Mouse (Mus musculus): ENCODE results near the gene Cfd.

Gene Cfd

DNA sequence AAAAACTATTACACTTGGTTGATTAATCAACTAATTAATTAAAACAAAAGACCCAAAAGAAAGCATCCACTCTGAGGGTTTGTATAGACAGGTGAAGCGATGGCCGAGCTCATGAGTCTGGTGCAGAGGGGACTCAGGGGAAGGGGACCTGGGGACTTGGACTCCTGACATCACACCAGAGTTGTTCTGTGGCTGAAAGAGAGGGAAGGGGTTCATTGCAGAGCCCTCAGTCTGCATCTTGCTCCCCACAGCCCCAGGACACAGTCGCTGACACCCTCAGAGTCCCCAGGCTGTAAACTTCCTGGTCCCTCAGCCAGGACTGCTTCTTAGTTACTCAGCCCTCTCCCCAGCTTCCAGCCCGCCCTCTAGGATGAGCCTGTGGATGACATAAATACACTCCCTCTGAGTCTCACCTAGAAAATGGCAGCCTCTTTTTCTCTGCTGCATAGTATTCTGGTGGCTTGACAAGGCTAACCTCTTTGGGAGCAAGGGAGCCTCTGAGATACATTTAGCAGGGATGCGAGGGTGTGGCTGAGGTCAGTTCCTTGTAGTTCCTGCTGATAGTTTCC, 27.0 kb downstream of the Cfd start:
- DNase-seq (ENCODE audit: low spot score): no peak

DNA sequence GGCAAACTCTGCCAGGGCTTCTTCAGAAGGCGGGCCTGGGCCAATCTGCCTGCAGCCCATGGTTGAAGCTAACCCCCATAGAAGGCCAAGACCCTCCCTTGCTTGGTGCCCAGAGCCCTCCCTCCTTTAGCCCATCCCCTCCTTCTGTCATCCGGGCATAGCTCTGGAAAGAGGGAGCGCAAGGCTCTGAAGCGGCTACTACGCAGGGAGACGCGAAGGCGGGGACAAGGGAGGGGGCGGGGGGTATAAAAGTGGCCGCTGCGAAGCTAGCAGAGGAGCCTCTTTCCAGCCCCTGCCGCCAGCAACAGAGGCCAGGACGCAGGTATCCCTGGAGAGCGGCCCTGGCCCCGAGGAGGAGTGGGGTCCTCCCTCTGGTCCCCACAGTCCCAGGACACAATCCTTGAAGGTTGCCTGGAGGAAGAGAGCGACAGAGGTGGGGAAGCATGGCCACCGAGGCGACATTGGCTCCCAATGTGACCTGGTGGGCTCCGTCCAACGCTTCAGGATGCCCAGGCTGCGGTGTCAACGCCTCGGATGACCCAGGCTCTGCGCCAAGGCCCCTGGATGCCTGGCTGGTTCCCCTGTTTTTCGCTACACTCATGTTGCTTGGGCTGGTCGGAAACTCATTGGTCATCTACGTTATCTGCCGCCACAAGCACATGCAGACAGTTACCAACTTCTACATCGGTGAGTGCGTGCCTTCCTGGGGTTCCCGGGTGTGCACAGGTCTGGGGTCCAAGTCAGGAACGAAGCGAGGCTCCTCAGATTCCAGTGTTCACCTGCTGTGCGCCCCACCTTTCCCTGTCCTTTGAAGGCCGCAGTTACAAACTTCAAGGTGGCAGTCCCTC, 27.8 kb downstream of the Cfd start:
- DNase-seq (ENCODE audit: low spot score): no peak

DNA sequence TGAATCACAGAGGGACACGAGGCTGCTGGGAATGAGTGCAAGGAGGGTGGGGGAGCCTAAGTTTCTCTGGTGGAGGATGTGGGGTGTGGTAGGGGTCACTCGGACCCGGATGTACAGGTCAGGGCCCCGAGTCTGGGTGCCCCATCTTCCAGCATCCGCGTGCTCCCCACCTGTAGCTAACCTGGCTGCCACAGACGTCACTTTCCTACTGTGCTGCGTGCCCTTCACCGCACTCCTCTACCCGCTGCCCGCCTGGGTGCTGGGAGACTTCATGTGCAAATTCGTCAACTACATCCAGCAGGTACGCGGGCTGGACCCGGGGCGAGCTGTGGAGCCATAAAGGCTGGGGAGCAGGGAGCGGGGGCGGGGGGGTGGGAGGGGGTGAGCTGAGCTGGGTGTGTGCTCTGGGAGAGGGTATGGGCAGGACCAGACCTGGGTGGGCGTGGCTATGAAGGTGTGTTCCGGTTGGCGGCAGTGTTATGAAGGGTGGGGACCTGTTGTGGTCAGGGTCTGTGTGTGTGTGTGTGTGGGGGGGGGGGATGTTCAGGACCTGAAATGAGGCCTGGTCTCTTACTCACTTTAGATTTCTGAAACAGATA, 28.7 kb downstream of the Cfd start:
- DNase-seq (ENCODE audit: low spot score): no peak

DNA sequence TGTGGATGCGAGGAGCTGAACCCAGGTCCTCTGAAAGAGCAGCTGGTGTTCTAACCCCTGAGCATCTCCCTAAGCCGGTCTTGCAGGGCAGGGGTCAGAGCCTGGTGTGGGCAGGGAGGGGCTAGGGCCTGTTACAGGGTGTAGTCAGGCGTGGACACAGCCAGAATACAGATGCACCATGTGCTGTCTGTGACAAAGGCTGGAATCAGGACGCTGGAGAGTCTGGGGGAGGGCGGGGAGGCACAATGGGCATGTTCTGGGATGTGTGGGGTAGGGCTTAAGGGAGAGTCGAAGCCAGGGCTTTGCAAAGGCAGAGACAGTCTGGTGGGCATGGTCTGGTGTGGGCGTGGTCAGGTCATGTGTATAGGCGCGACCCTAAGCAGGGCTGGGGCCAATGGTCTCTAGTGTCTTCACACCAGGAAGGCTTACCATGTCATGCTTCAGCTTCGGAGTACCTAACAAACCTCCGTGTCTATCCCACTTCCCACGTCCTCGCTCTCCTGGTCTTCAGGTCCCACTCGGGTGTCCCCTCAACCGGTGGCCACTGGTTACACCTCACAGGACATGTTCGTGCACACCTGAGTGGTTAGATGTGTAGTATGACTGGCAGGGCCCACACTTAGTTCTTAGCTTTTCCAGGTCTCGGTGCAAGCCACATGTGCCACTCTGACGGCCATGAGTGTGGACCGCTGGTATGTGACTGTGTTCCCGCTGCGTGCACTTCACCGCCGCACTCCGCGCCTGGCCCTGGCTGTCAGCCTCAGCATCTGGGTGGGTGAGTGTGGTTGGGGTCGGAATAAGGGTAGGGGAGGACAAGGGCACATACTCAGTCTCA, 29.6 kb downstream of the Cfd start:
- no peak for DNase-seq (ENCODE audit: low spot score)

DNA sequence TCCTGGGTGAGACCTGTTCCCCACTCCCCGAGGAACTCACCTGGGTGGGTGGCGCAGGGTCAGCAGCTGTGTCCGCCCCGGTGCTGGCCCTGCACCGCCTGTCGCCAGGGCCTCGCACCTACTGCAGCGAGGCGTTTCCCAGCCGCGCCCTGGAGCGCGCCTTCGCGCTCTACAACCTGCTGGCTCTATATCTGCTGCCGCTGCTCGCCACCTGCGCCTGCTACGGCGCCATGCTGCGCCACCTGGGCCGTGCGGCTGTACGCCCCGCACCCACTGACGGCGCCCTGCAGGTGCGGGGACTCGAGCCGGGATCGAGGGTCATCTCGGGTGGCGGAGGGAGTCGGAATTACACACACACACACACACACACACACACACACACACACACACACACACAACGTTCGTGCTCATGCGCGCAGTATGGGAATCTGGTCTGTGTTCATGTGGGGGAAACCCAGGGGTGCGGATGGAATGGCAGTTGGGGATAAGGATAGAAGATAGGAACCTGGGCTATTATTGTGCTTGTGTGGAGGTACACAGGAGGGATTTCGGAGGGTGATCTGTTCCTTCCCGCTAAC, 30.4 kb downstream of the Cfd start, which contains the start of gene R3hdm4:
Gene R3hdm4 (minus strand): TSS at position 251 of the 578 bp plus-strand sequence.
- no peak for DNase-seq (ENCODE audit: low spot score)

DNA sequence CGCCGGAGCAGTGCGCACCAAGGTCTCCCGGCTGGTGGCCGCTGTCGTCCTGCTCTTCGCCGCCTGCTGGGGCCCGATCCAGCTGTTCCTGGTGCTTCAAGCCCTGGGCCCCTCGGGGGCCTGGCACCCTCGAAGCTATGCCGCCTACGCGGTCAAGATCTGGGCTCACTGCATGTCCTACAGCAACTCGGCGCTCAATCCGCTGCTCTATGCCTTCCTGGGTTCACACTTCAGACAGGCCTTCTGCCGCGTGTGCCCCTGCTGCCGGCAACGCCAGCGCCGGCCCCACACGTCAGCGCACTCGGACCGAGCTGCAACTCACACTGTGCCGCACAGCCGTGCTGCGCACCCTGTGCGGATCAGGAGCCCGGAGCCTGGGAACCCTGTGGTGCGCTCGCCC, 30.9 kb downstream of the Cfd start:
- DNase-seq (ENCODE audit: low spot score): no peak

DNA sequence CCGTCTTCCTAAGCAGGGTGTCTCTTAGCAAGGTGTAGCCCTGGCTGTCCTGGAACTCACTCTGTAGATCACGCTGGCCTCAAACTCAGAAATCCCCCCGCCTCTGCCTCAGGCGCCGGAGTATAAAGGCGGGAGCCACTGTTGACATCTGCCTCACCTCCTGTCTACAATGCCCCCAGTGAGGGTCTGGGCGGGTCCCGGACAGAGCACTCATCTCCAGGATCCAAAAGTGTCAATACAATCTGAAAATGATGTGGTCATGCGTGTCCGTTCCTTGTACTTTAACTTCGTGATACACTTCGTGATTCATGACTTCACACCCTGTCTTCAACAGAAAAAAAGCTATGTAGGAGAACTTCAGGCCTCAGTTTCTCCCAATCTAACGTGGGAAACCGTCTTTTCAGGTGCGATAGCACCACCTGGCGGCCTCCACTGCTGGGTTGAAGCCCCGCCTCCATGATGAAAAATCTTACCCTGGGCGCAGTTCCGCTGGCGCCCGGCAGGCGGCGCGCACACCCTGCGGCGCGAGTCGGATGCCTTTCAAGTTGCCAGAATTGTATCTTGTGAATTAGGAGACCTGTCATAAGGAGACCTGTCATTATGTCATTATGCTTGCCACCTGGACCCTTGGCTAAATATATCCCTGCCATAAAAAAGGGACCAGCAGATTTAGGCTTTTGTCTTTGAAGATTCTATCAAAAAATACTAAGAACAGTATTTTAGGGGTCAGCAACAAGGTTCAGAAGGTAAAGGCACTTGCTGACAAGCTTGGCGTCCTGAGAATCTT, 34.5 kb downstream of the Cfd start:
- peak; percentile 91 for DNase-seq (ENCODE audit: low spot score)

DNA sequence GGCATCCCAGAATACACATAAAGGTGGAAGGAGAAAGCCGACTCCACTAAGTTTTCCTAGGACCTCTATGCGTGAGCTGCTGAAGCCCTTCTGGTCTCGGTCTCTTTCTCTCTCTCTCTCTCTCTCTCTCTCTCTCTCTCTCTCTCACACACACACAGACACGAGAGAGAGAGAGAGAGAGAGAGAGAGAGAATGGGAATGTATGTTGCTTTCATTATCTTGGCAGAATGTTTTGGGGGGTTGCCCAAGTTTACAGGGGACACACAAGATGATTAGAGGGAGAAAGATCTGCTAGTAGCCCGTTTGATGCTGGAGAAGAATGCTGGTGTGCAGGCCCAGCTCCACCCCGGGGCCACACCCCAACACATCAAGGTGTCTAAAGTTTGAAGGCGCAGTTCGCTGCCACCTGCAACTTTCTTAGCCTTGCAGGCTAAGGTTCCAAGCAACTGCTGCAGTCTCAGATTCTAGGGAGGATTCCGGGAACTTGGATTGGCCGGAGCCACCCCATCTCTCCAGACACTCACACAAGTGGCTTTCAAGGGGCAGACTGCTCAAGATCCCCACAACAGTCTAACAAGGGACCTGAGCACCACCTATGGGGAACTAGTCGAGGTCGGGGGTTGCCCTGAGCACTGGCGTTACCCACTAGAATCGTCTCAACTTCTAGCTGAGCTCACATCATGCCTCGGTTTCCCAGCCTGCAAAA, 35.3 kb downstream of the Cfd start:
- no peak for DNase-seq (ENCODE audit: low spot score)

DNA sequence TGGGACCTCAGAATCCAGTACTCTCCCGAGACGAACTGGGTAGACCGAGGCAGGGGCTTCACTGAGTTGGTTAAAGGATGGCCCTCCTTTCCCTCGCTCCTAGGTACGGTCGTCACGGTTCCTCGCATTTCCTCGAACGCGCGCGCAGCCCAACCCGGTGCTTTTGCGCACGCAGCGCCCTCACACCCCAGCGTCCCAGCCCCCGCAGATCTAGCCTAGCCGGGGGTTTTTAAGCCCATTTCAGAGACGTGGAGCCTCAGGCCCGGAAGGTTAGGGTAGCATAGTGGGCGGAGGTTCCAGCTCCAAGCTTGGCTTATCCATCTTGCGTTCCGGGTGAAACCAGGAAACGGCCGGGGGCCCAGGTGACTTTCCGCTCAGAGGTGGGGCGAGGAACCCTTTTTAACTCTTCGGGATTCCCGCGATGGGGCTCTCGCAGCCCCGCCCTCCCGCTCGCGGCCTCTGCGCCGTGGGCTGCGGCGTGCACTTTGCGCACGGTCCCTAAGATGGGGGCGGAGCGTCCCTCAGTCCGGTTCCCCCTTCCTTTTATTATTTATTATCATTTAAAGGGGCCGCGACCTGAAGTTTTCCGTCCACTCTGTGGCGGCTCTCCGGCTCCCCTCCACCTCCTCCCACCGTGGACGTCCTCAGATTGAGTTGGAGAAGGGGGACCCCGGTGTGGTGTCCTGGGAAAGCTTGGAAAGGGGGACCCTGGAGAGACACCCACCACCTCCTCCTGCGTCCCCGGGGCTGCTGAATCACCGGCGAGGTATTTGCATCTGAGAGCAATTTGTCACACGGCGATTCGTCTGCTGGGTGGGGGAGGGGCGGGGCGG, 36.1 kb downstream of the Cfd start, which contains the start of gene Arid3a:
Gene Arid3a (plus strand): TSS at position 553 of the 833 bp plus-strand sequence.
- peak; percentile 91 for DNase-seq (ENCODE audit: low spot score)

DNA sequence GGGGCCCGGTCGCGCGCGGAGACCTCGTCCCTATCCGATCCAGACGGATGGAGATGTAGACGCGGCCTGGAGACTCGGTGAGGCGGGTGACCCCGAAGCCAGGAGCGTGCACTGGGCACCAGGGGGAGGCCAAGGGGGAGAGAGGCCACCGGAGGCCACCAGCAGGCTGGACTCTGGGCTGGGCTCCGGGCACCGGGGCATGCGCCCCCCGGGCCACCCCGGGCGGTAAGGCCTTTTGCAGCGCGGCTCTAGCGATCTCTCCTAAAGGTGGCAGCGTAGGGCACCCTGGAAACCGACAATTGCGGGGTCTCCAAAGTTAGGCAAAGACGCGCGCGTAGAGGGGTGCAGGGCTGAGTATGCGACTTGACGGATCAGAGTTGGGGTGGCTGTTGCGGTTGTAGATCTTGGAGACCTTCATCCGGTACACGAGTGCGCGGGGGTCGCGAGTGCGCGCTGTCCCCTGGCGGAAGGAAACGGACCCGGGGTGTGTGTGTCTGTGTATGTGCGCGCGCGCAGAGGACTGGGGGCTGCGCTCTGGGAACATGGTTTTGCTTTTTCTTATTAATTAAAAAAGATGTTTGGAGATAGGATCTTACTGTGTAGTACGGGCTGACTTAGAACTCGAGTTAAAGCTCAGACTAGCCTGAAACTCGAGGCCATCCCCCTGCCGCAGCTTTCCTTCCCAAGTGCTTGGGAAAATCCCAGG, 36.8 kb downstream of the Cfd start:
- peak; percentile 62 for DNase-seq (ENCODE audit: low spot score)

DNA sequence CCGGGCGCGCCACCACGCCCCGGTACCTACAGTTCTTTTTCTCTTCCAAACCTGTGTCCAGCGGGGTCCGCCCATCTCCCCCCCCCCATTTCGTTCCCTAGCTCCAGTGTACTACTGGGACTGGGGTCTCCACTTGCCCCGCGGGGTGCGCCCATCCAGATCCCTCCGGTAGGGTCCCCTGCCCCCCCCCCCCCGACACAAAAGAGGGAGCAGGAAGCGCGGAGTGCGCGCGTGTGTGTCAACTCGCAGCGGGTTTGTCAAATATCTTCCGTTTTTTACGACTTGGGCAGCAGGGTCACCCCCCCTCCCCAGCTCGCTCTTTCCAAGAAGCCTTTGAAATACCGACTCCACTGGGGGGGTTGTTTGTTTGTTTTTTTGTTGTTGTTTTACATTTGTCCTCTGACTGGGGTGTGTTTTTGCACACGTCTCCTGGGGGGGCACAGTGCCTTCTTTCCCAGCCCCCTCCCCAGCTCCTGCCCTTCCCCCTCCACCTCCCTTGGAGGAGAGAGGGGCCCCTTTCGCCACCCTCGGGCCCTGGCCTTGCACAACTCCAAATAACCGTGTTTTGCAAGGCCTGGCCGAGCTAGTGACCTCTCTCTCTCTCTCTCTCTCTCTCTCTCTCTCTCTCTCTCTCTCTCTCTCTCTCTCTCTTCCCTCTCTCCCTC, 37.5 kb downstream of the Cfd start:
- peak; percentile 52 for DNase-seq (ENCODE audit: low spot score)

DNA sequence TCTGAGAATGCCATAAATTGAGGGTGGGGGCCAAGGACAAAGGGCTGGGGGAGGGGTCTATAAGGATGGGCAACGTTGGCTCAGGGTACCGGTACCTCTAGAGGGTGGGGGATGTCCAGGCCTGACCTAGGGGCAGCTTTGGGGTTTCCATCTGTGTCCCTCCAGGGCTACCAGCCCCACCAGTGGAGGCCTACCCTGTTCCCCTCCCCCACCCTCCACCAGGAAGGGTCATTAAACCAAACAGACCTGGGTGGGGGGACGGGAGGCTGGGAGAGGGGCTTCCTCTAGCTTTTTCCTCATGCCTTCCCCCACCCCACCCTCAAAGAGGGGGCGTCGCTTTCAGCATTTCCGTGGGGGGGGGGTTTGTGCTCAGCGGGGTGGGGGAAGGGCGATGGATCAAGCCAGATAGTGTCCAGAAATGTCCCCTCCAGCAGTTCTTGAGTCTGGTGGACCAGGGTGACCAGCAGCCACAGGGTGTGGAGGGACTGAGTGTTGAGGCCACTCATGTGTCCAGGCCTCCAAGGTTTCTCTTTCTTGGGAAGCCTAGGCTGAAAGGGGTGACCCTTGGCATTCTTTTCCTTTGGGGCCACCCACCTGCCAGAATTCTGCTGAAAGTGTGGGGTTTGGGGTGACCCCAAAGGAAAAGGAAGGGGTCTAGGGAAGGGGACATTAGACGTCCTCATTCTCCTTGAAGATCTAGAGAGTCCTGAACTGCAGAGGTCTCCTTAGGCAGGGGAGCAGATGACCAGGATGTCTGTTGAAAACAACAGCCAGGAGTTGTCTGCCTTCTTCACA, 38.5 kb downstream of the Cfd start:
- DNase-seq (ENCODE audit: low spot score): no peak

DNA sequence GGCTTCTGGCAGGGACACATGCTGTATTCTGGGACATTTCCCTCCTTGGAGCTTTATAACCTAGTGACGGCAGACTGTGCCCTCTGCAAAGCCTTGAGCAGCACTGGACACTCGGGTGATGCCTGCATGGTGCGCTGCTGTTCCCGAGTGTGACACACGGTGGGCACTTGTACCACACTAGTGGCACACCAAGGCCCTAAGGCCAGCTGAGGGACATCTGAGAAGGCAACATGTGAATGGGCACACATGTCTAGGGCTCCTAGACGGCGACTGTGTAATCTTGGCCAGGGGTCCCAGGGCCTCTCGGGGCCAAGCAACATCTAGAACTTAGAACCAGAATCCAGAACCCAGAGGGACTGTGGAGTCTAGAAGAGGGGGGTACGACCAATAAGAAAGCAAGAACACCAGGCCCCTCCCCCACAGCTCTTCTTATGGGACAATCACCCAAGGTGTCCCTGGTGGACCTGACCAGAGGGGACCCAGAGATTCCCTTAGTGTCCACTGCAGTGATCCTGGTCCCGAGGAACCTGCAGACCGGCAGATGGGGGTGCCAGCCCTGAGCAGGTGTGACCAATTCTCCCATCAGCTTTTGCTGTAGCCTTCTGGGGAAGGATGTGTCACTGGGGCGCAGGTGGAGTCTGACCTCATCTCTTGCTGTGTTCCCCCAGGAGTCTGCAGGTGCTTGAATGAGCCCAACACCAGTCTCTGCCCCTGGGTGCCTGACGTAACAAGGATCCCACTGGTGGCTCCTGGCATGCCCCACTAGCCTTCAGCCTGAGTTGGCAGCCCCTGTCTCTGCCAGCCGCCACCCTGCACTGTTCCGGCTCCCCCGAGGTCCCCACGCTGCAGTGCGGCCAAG, 39.5 kb downstream of the Cfd start:
- DNase-seq (ENCODE audit: low spot score): no peak

DNA sequence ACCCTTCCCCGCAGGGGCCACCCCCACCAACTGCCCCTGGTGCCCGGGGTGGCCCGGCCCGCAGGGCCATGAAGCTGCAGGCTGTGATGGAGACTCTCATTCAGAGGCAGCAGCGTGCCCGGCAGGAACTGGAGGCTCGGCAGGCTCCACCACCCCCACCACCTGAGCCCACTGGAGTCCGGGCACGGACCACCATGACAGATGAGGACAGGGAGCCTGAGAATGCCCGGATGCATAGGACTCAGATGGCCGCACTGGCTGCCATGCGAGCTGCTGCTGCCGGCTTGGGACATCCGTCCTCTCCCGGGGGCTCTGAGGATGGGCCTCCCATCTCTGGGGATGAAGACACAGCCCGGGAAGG, 40.2 kb downstream of the Cfd start:
- DNase-seq (ENCODE audit: low spot score): no peak

DNA sequence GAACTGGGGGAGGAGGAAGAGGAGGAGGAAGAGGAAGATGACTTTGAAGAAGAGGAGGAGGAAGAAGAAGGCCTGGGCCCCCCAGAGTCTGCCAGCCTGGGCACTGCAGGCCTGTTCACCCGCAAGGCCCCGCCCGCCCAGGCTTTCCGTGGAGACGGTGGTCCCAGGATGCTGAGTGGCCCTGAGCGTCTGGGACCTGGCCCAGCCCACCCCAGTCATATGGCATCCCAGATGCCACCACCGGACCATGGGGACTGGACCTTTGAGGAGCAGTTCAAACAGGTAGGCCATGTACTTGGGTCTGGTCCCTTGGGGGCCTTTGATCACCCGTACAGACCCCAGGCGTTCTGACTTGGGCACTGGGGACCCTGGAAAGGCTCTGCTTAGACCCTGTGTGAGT, 41.1 kb downstream of the Cfd start:
- no peak for DNase-seq (ENCODE audit: low spot score)

DNA sequence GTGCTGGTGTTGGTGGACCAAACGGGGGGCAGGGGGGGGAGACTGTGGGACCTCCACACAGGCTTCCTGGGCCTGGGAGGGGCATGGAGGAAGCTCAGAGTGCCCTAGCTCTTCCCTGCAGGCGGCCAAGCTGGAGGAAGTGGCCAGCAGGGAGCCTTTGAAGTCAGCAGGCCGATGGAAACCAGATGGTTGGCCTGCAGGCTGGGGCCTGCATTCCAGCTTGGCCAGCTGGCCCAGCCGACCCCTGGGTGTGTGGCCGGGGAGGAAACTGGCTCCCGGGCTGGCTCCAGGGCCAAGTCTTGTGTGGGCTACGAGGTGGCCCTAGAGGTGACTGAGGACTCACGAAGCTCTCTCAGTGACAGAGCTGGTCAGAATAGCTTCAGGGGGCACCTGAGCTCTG, 42.1 kb downstream of the Cfd start:
- peak; percentile 52 for DNase-seq (ENCODE audit: low spot score)

Measured in ovary, postnatal 36 days (tissue).